In the genomic region with DNA sequence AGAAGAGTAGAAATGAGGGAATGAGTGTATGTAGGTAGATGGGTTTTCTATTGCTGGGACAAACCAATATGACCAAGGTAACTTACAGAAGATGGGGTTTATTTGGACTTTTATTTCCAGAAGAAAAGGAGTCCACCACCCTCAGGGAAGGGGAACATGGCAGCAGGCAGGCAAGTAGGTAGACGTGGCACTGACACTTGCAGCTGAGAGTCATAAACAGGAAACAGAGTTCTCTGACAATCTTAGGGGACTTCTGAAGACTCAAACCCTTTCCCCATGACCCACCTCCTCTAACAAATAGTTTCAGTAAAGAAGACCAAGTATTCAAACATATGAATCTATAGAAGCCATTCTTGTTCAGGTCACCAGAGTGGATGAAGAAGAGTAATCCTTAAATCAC, we compare ENCODE assay signal across 23 mouse cellular contexts. TPM values are rescaled to one million over a fixed set of nuclear protein-coding genes. Genes with fewer than 3 reads are reported as not detected.
DNase-seq lines count a peak whose midpoint lies in the region; ATAC-seq lines count a peak whose summit lies in the region.
"Had no signal": no experiment of that assay in that cellular context is flagged by ENCODE, and none has a peak within 500 bp of the region (broad histone marks: within the 10 kb centered on the region; RNA-seq: fewer than 3 reads in every experiment).

No protein-coding gene starts in this region.

- peak; percentile 21 for DNase-seq in CD4-positive, CD25-positive, alpha-beta regulatory T cell, adult 2 months (ENCODE audit: low read depth, low spot score)
- DNase-seq in induced T-regulatory cell, adult 2 months (ENCODE audit: low read depth): peak; percentile 10
- DNase-seq in right cerebral cortex, postnatal 14 days: no peak
- no peak for DNase-seq in c-Kit-positive CD71-positive TER-119-positive erythroid progenitor cells, embryonic 14.5 days (ENCODE audit: low spot score)
- no peak for DNase-seq in MN1 (ENCODE audit: low spot score)
- no peak for DNase-seq in adrenal gland, postnatal 10 days
- DNase-seq: adrenal gland, adult 2 months; adrenal gland, adult 8-10 months; adrenal gland, postnatal 14 days; adrenal gland, postnatal 25 days; adrenal gland, postnatal 36 days; B cell, adult 2 months; cerebellum, adult 11 months; cerebellum, adult 11-12 months; cerebellum, adult 18-20 months; cerebellum, adult 2 months; cerebellum, adult 8-10 months; cerebellum, adult 9-10 months; cerebellum, adult 9-11 months had no signal

- peak; percentile 60 for ATAC-seq in CD4-positive, CD25-positive, alpha-beta regulatory T cell, adult 4 months
- peak; percentile 54 for ATAC-seq in inflammation-experienced regulatory T-cells, adult 6 months
- ATAC-seq: activated CD4-positive, CD25-positive, alpha-beta regulatory T cell, adult 4 months; Patski had no signal

RNA-seq across cellular contexts. Expression of gene Oxsm, which starts 44.3 kb away (rescaled TPM):
- 1 to 10 TPM; 4.8 to 9.5 TPM for polyA plus RNA-seq in CD4-positive, CD25-positive, alpha-beta regulatory T cell, adult 4 months (2017; shearing (Covaris generic))
- polyA plus RNA-seq in inflammation-experienced regulatory T-cells, adult 6 months (2017; shearing (Covaris generic)): 1 to 10 TPM; 4.4 to 6.8 (median 5.6) TPM
- total RNA-seq in adrenal gland, postnatal 10 days (2021): 10 to 100 TPM; 22.1 to 26.7 TPM

RNA-seq across cellular contexts. Expression of gene Ngly1, which starts 44.8 kb away (rescaled TPM):
- polyA plus RNA-seq in CD4-positive, CD25-positive, alpha-beta regulatory T cell, adult 4 months (2017; shearing (Covaris generic)): 10 to 100 TPM; 86.1 to 92.0 TPM
- polyA plus RNA-seq in inflammation-experienced regulatory T-cells, adult 6 months (2017; shearing (Covaris generic)): 100 to 1,000 TPM in 1 of 3 experiments, 10 to 100 TPM in 2; 78.7 to 102 (median 93.2) TPM
- total RNA-seq in adrenal gland, postnatal 10 days (2021): 10 to 100 TPM; 48.5 to 52.5 TPM

Comparison
In these comparisons a context has a peak if more than half of its experiments do, and no peak if none do; other contexts are left out.
1. DNase-seq: peak in CD4-positive, CD25-positive, alpha-beta regulatory T cell, adult 2 months (single experiment) and induced T-regulatory cell, adult 2 months (single experiment); none in right cerebral cortex, postnatal 14 days (single experiment), c-Kit-positive CD71-positive TER-119-positive erythroid progenitor cells, embryonic 14.5 days (single experiment), MN1 (single experiment) and adrenal gland, postnatal 10 days (single experiment).